Mouse (Mus musculus) MEL (cell line): ENCODE results near the gene 4921507P07Rik. TPM values are rescaled to one million over a fixed set of nuclear protein-coding genes. Genes with fewer than 3 reads are reported as not detected.

ENCODE experiments used
- DNase-seq: peaks from one replicate; pipeline ENCODE4 v3.0.0; 2011; ENCODE audit warnings: low read depth, low spot score
- H3K27ac ChIP-seq: 2 replicates; pipeline ENCODE4 v1.5.1; 2012; ENCODE audit warnings: low read depth, mild to moderate bottlenecking, control low read depth, low read length, moderate library complexity; ENCODE audit not compliant: control insufficient read depth
- H3K27me3 ChIP-seq, 2 experiments: fragments of 150-350 bp in 1 of 2; sonication (generic) in 1 of 2; 2 replicates each; pipeline ENCODE4 v1.6.1; 2012; ENCODE audit warnings: low read length in 2 of 2, mild to moderate bottlenecking in 2 of 2, improper control_type of control experiment in 1 of 2, moderate library complexity in 1 of 2; ENCODE audit not compliant: insufficient read depth in 2 of 2, control insufficient read depth in 1 of 2
- H3K36me3 ChIP-seq, 2 experiments: 2 replicates each; pipeline ENCODE4 v1.6.1; 2012 to 2014; ENCODE audit warnings: low read length in 2 of 2, improper control_type of control experiment in 1 of 2, inconsistent platforms in 1 of 2, mild to moderate bottlenecking in 1 of 2; ENCODE audit not compliant: insufficient read depth in 2 of 2, control insufficient read depth in 1 of 2
- H3K4me1 ChIP-seq, 2 experiments: fragments of 150-350 bp in 1 of 2; sonication (generic) in 1 of 2; 2 replicates each; pipeline ENCODE4 v1.6.1; 2012; ENCODE audit warnings: low read length in 2 of 2, improper control_type of control experiment in 1 of 2, mild to moderate bottlenecking in 1 of 2; ENCODE audit not compliant: insufficient read depth in 2 of 2, control insufficient read depth in 1 of 2
- H3K4me3 ChIP-seq, 2 experiments: fragments of 150-350 bp in 1 of 2; sonication (generic) in 1 of 2; 2 replicates each; pipeline ENCODE4 v1.5.1; 2012; ENCODE audit warnings: low read depth in 2 of 2, low read length in 2 of 2, mild to moderate bottlenecking in 2 of 2, moderate library complexity in 2 of 2, control low read depth in 1 of 2, improper control_type of control experiment in 1 of 2; ENCODE audit not compliant: control insufficient read depth in 1 of 2, insufficient read depth in 1 of 2
- H3K79me2 ChIP-seq: 2 replicates; pipeline ENCODE4 v1.6.1; 2012; ENCODE audit warnings: mild to moderate bottlenecking, low read length, moderate library complexity; ENCODE audit not compliant: control insufficient read depth, poor library complexity, insufficient read depth
- H3K9ac ChIP-seq: 2 replicates; pipeline ENCODE4 v1.6.1; 2012; ENCODE audit warnings: low read depth, mild to moderate bottlenecking, control low read depth, low read length, moderate library complexity; ENCODE audit not compliant: control insufficient read depth, poor library complexity, severe bottlenecking
- H3K9me3 ChIP-seq: fragments of 150-350 bp; sonication (generic); replicated peaks from 2 replicates; pipeline ENCODE4 v1.6.1; 2012; ENCODE audit warnings: mild to moderate bottlenecking, low read length, improper control_type of control experiment, moderate library complexity; ENCODE audit not compliant: insufficient read depth
- CHD1 ChIP-seq: IDR thresholded peaks from 2 replicates; pipeline ENCODE4 v1.6.1; 2012; ENCODE audit warnings: low read depth, mild to moderate bottlenecking, inconsistent platforms, low read length, improper control_type of control experiment
- CTCF ChIP-seq, 3 experiments: IDR thresholded peaks in 2 of 3; conservative IDR thresholded peaks in 1 of 3; 2 replicates each; pipeline ENCODE4 v1.5.1; 2011 to 2012; ENCODE audit warnings: low read length in 3 of 3, low read depth in 2 of 3, mild to moderate bottlenecking in 2 of 3, improper control_type of control experiment in 1 of 3, inconsistent platforms in 1 of 3, mixed read lengths in 1 of 3, moderate library complexity in 1 of 3; ENCODE audit not compliant: control insufficient read depth in 1 of 3, insufficient read depth in 1 of 3, poor library complexity in 1 of 3, severe bottlenecking in 1 of 3
- E2F4 ChIP-seq: IDR thresholded peaks from 2 replicates; pipeline ENCODE4 v1.6.1; 2011; ENCODE audit warnings: low read depth, low read length, improper control_type of control experiment, borderline replicate concordance
- ETS1 ChIP-seq: IDR thresholded peaks from 2 replicates; pipeline ENCODE4 v1.6.1; 2012; ENCODE audit warnings: low read depth, mild to moderate bottlenecking, inconsistent platforms, low read length, improper control_type of control experiment, moderate library complexity
- GATA1 ChIP-seq: IDR thresholded peaks from 2 replicates; pipeline ENCODE4 v1.6.1; 2011; ENCODE audit warnings: low read depth, low read length, improper control_type of control experiment
- HCFC1 ChIP-seq: IDR thresholded peaks from 2 replicates; pipeline ENCODE4 v1.6.1; 2012; ENCODE audit warnings: low read depth, mild to moderate bottlenecking, inconsistent platforms, low read length, improper control_type of control experiment, moderate library complexity
- MAFK ChIP-seq: IDR thresholded peaks from 2 replicates; pipeline ENCODE4 v1.6.1; 2011; ENCODE audit warnings: low read depth, mild to moderate bottlenecking, low read length, improper control_type of control experiment, borderline replicate concordance
- MAZ ChIP-seq: IDR thresholded peaks from 2 replicates; pipeline ENCODE4 v1.6.1; 2012; ENCODE audit warnings: low read depth, mild to moderate bottlenecking, inconsistent platforms, low read length, improper control_type of control experiment
- MEF2A ChIP-seq: IDR thresholded peaks from 2 replicates; pipeline ENCODE4 v1.6.1; 2014; ENCODE audit warnings: low read depth, mild to moderate bottlenecking, inconsistent platforms, low read length, improper control_type of control experiment; ENCODE audit not compliant: poor library complexity, insufficient replicate concordance, severe bottlenecking; ENCODE audit errors: extremely low read depth
- MYB ChIP-seq: IDR thresholded peaks from 2 replicates; pipeline ENCODE4 v1.6.1; 2011; ENCODE audit warnings: mild to moderate bottlenecking, low read depth, low read length, improper control_type of control experiment
- POLR2A ChIP-seq, 2 experiments: IDR thresholded peaks; 2 replicates each; pipeline ENCODE4 v1.6.1; 2011 to 2012; ENCODE audit warnings: low read length in 2 of 2, mild to moderate bottlenecking in 2 of 2, control low read depth in 1 of 2, improper control_type of control experiment in 1 of 2, low read depth in 1 of 2, moderate library complexity in 1 of 2; ENCODE audit not compliant: control insufficient read depth in 1 of 2, insufficient read depth in 1 of 2, poor library complexity in 1 of 2
- POLR2AphosphoS2 ChIP-seq: IDR thresholded peaks from 2 replicates; pipeline ENCODE4 v1.6.1; 2011; ENCODE audit warnings: low read length, improper control_type of control experiment
- RAD21 ChIP-seq: IDR thresholded peaks from 2 replicates; pipeline ENCODE4 v1.6.1; 2011; ENCODE audit warnings: mild to moderate bottlenecking, low read depth, low read length, improper control_type of control experiment
- TAL1 ChIP-seq: IDR thresholded peaks from 2 replicates; pipeline ENCODE4 v1.6.1; 2012; ENCODE audit warnings: mild to moderate bottlenecking, inconsistent platforms, low read length, moderate library complexity, mixed read lengths
- TBP ChIP-seq: IDR thresholded peaks from 2 replicates; pipeline ENCODE4 v1.8.0; 2011; ENCODE audit warnings: low read depth, low read length, improper control_type of control experiment
- UBTF ChIP-seq: IDR thresholded peaks from 2 replicates; pipeline ENCODE4 v1.6.1; 2012; ENCODE audit warnings: low read depth, mild to moderate bottlenecking, inconsistent platforms, low read length, improper control_type of control experiment, moderate library complexity, borderline replicate concordance; ENCODE audit not compliant: insufficient read depth
- USF1 ChIP-seq: IDR thresholded peaks from 2 replicates; pipeline ENCODE4 v1.6.1; 2014; ENCODE audit warnings: low read depth, mild to moderate bottlenecking, inconsistent platforms, low read length, improper control_type of control experiment, moderate library complexity
- ZKSCAN1 ChIP-seq: IDR thresholded peaks from 2 replicates; pipeline ENCODE4 v1.6.1; 2012; ENCODE audit warnings: low read depth, mild to moderate bottlenecking, inconsistent platforms, low read length, improper control_type of control experiment, moderate library complexity
- ZMIZ1 ChIP-seq: IDR thresholded peaks from 2 replicates; pipeline ENCODE4 v1.6.1; 2012; ENCODE audit warnings: low read depth, mild to moderate bottlenecking, inconsistent platforms, low read length, improper control_type of control experiment, moderate library complexity
- ZNF384 ChIP-seq: IDR thresholded peaks from 2 replicates; pipeline ENCODE4 v1.6.1; 2012; ENCODE audit warnings: low read depth, mild to moderate bottlenecking, inconsistent platforms, low read length, improper control_type of control experiment
- polyA plus RNA-seq, 2 experiments: library from polyadenylated mRNA; stranded (reverse) in 1 of 2; unstranded in 1 of 2; fragments of >175 nt in 1 of 2; fragments of >200 nt in 1 of 2; gene quantifications; 2 replicates each; pipeline versions ENCODE4 v1.2.1 to v1.2.4; 2012; ENCODE audit warnings: low replicate concordance in 2 of 2, low read depth in 1 of 2; ENCODE audit not compliant: insufficient read length in 2 of 2, insufficient read depth in 1 of 2, missing spikeins in 1 of 2
- total RNA-seq: library from RNA; depleted of rRNA; stranded (reverse); fragments of 300-350 nt; gene quantifications from 2 replicates; pipeline ENCODE4 v1.2.3, GENCODE M21; 2012

The 4921507P07Rik gene
- total and polyA plus RNA-seq, 3 experiments, result 0.89 to 1.5 TPM; not detected in 1

DNA sequence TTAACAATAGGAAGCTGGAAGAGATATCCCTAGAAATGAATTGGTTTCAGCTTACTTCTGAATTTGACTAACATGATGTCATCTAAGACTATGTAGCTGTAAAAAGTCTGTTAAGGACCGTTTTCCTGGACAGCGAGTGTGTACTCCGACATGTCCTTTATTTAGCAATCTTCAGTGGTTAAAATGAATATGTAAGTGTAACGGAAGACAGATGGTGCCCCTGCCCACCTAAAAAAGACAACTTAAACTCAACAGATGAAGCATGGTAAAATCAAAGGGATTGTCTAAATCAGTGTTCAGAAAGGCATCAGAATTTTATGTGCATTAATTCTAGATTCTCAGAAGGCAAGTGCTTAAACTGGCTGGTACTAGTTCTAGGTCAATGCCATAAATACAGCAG is 34.0 kb downstream of the 4921507P07Rik start:
- DNase-seq, result no peak
- Histone ChIP-seq H3K27ac (no peak overlapping the region), H3K9ac (no peak overlapping the region)
- TF ChIP-seq MEF2A, result no peak
- no peak for TF ChIP-seq TBP
- no peak for TF ChIP-seq MAZ
- TF ChIP-seq MYB, result no peak
- no peak for TF ChIP-seq TAL1
- TF ChIP-seq CHD1, result no peak
- no peak for TF ChIP-seq POLR2AphosphoS2
- TF ChIP-seq GATA1, result no peak
- TF ChIP-seq ZNF384, result no peak
- TF ChIP-seq RAD21, result no peak
- no peak for TF ChIP-seq E2F4
- TF ChIP-seq POLR2A (IDR thresholded peaks at IDR 0.05; ENCODE audit: control insufficient read depth in 1 of 2, insufficient read depth in 1 of 2, low read depth in 1 of 2, low read length in 2 of 2, poor library complexity in 1 of 2), result no peak
- TF ChIP-seq USF1, result no peak
- TF ChIP-seq CTCF (IDR thresholded peaks at IDR 0.05 in 2 of 3, conservative IDR thresholded peaks at IDR 0.05 in 1 of 3; ENCODE audit: control insufficient read depth in 1 of 3, insufficient read depth in 1 of 3, low read depth in 2 of 3, low read length in 3 of 3, poor library complexity in 1 of 3, severe bottlenecking in 1 of 3), result no peak
- TF ChIP-seq HCFC1, result no peak
- TF ChIP-seq, all 39 proteins: peak for 0
- Histone ChIP-seq H3K4me3 (no peak overlapping the region), H3K36me3 (peaks cover 4 to 9% of the 10 kb centered on the region in 2 experiments; a peak in 3 of 4 replicates), H3K79me2 (peaks cover 16% of the 10 kb centered on the region), H3K4me1 (peaks cover 3 to 8% of the 10 kb centered on the region in 2 experiments; a peak in 3 of 4 replicates), H3K9me3 (no peaks in the 10 kb centered on the region), H3K27me3 (no peaks in the 10 kb centered on the region)

DNA sequence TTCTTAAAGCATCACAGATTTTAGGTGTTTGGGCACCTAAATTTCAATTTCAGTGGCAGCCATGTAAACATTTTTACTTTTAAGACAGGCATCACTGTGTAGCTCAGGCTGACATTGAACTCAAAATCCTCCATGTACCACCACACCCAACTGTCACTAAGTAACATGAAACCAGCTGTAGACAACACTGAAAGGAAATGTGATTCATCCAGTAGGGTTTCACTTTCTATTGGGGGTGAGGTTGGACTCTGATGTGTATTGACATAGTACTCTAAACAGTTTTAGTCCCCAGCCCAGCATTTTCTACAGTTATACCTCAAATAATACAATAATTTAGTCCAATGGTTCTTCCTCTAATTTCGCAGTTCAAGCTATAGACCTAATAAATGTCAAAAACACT is 35.7 kb downstream of the 4921507P07Rik start:
- Histone ChIP-seq H3K36me3 (peaks cover 4 to 7% of the 10 kb centered on the region in 2 experiments; a peak in 3 of 4 replicates), H3K27me3 (no peaks in the 10 kb centered on the region), H3K79me2 (peaks cover 6% of the 10 kb centered on the region), H3K4me3 (no peak overlapping the region), H3K9me3 (no peaks in the 10 kb centered on the region), H3K27ac (no peak overlapping the region), H3K9ac (no peak overlapping the region), H3K4me1 (peaks cover 3 to 8% of the 10 kb centered on the region in 2 experiments; a peak in 3 of 4 replicates)
- TF ChIP-seq MEF2A, result no peak
- TF ChIP-seq ZMIZ1, result no peak
- TF ChIP-seq TAL1, result no peak
- TF ChIP-seq ZNF384, result no peak
- no peak for TF ChIP-seq E2F4
- no peak for TF ChIP-seq UBTF
- no peak for TF ChIP-seq ZKSCAN1
- no peak for TF ChIP-seq HCFC1
- TF ChIP-seq MYB, result no peak
- no peak for TF ChIP-seq MAFK
- no peak for TF ChIP-seq GATA1
- no peak for TF ChIP-seq ETS1
- TF ChIP-seq CHD1, result no peak
- DNase-seq, result peak; percentile 27
